Mouse (Mus musculus) limb, embryonic 11.5 days (tissue): ENCODE results near the gene Olfr1396. TPM values are rescaled to one million over a fixed set of nuclear protein-coding genes. Genes with fewer than 3 reads are reported as not detected.

ENCODE experiments used
- ATAC-seq: fragments of 200-750 bp; cut with Nextera tagmentation; 2 replicates; pipeline ENCODE4 v1.8.0; 2017; ENCODE audit warnings: low read depth; ENCODE audit not compliant: insufficient number of reproducible peaks, low FRiP score, low TSS enrichment
- DNase-seq: peaks from one replicate; pipeline ENCODE4 v3.0.0-alpha.2; 2015; ENCODE audit warnings: low spot score
- H3K27ac ChIP-seq: fragments of 300-500 bp; sonication (generic); replicated peaks from 2 replicates; pipeline ENCODE4 v1.5.1; 2014; ENCODE audit warnings: low read depth, mild to moderate bottlenecking, low read length
- H3K27me3 ChIP-seq: fragments of 300-500 bp; sonication (generic); 2 replicates; pipeline ENCODE4 v1.6.1; 2014; ENCODE audit warnings: mild to moderate bottlenecking, low read length, mixed read lengths; ENCODE audit not compliant: control insufficient read depth, insufficient read depth
- H3K36me3 ChIP-seq: fragments of 300-500 bp; sonication (generic); 2 replicates; pipeline ENCODE4 v1.6.1; 2014; ENCODE audit warnings: mild to moderate bottlenecking, low read length, moderate library complexity, mixed read lengths; ENCODE audit not compliant: control insufficient read depth, insufficient read depth
- H3K4me1 ChIP-seq: fragments of 300-500 bp; sonication (generic); 2 replicates; pipeline ENCODE4 v1.6.1; 2014; ENCODE audit warnings: low read length, mixed read lengths; ENCODE audit not compliant: control insufficient read depth, insufficient read depth
- H3K4me2 ChIP-seq: fragments of 300-500 bp; sonication (generic); 2 replicates; pipeline ENCODE4 v1.6.1; 2014; ENCODE audit warnings: low read depth, mild to moderate bottlenecking, moderate library complexity; ENCODE audit not compliant: severe bottlenecking
- H3K4me3 ChIP-seq: fragments of 300-500 bp; sonication (generic); 2 replicates; pipeline ENCODE4 v1.5.1; 2014; ENCODE audit warnings: low read depth, low read length
- H3K9ac ChIP-seq: fragments of 300-500 bp; sonication (generic); 2 replicates; pipeline ENCODE4 v1.6.1; 2014; ENCODE audit warnings: mild to moderate bottlenecking, low read length
- H3K9me3 ChIP-seq: fragments of 300-500 bp; sonication (generic); 2 replicates; pipeline ENCODE4 v1.6.1; 2016; ENCODE audit warnings: low read length; ENCODE audit not compliant: control insufficient read depth
- WGBS: fragments of 180-500 bp; shearing (Covaris S2); extraction: QIAGEN DNeasy Blood & Tissue Kit; methylation state at CpG from one replicate; pipeline ENCODE4 v1.1.7; 2014; 5-methylcytosine and 5-hydroxymethylcytosine counted together
- polyA plus RNA-seq: library from polyadenylated mRNA; unstranded; fragments of >200 nt; fragmentation: Nextera tagmentation; extraction: Ambion mirVana; gene quantifications from 2 replicates; pipeline ENCODE4 v1.2.1, GENCODE M21; 2014

Gene Olfr1396
- polyA plus RNA-seq, 1 experiment from 2014 or later: not detected

GRCm38 (mm10) chr11:49087830-49088616 lies 26.7 kb downstream of the Olfr1396 start:
- no peak overlapping the region for H3K27ac ChIP-seq
- no peaks in the 10 kb centered on the region for H3K9me3 ChIP-seq
- 0 out of 2 replicates have a peak, but pooled peaks cover 3% of the 10 kb centered on the region for H3K4me1 ChIP-seq
- DNase-seq: no peak
- no peak overlapping the region; the same call in 1 of the 2 replicates for H3K4me2 ChIP-seq
- WGBS: 44% methylated on average over 22 of the region's 22 CpGs
- H3K36me3 ChIP-seq: no peaks in the 10 kb centered on the region
- no peaks in the 10 kb centered on the region for H3K27me3 ChIP-seq
- ATAC-seq: no peak
- no peak overlapping the region for H3K4me3 ChIP-seq
- H3K9ac ChIP-seq: no peak overlapping the region

GRCm38 (mm10) chr11:49086858-49087361 lies 27.8 kb downstream of the Olfr1396 start:
- 82% methylated on average over 6 of the region's 6 CpGs for WGBS
- Histone ChIP-seq H3K36me3 (no peaks in the 10 kb centered on the region), H3K4me3 (no peak overlapping the region), H3K4me2 (no peak overlapping the region), H3K9me3 (no peaks in the 10 kb centered on the region), H3K9ac (no peak overlapping the region), H3K4me1 (0 out of 2 replicates have a peak, but pooled peaks cover 3% of the 10 kb centered on the region), H3K27ac (no peak overlapping the region), H3K27me3 (no peaks in the 10 kb centered on the region)
- ATAC-seq (no peak), DNase-seq (no peak)

GRCm38 (mm10) chr11:49084875-49085274 lies 29.8 kb downstream of the Olfr1396 start:
- no peak overlapping the region for H3K4me2 ChIP-seq
- H3K36me3 ChIP-seq: no peaks in the 10 kb centered on the region
- no peak overlapping the region for H3K4me3 ChIP-seq
- ATAC-seq (no peak), DNase-seq (no peak)
- no peaks in the 10 kb centered on the region for H3K27me3 ChIP-seq
- H3K27ac ChIP-seq: no peak overlapping the region
- 54% methylated on average over 3 of the region's 3 CpGs for WGBS
- H3K4me1 ChIP-seq: 0 out of 2 replicates have a peak, but pooled peaks cover 3% of the 10 kb centered on the region
- no peak overlapping the region for H3K9ac ChIP-seq
- H3K9me3 ChIP-seq: no peaks in the 10 kb centered on the region

GRCm38 (mm10) chr11:49084385-49084784 lies 30.3 kb downstream of the Olfr1396 start:
- Histone ChIP-seq H3K4me1 (0 out of 2 replicates have a peak, but pooled peaks cover 3% of the 10 kb centered on the region), H3K4me3 (no peak overlapping the region), H3K9me3 (no peaks in the 10 kb centered on the region), H3K27me3 (no peaks in the 10 kb centered on the region), H3K9ac (no peak overlapping the region), H3K36me3 (no peaks in the 10 kb centered on the region), H3K27ac (no peak overlapping the region), H3K4me2 (no peak overlapping the region)
- WGBS: 79% methylated on average over 1 of the region's 1 CpGs
- ATAC-seq (no peak), DNase-seq (no peak)

- WGBS: 78% methylated on average over 3 of the region's 3 CpGs
- no peak for DNase-seq
These were observed 30.9 kb downstream of the Olfr1396 start for GRCm38 (mm10) chr11:49083808-49084207.

GRCm38 (mm10) chr11:49083146-49083545 lies 31.5 kb downstream of the Olfr1396 start:
- 95% methylated on average over 1 of the region's 1 CpGs for WGBS
- H3K4me2 ChIP-seq: no peak overlapping the region
- no peak overlapping the region for H3K27ac ChIP-seq
- no peaks in the 10 kb centered on the region for H3K36me3 ChIP-seq
- no peak overlapping the region for H3K9ac ChIP-seq
- 0 out of 2 replicates have a peak, but pooled peaks cover under 1% of the 10 kb centered on the region for H3K4me1 ChIP-seq
- DNase-seq: no peak
- no peak for ATAC-seq
- no peaks in the 10 kb centered on the region for H3K27me3 ChIP-seq
- H3K9me3 ChIP-seq: no peaks in the 10 kb centered on the region
- H3K4me3 ChIP-seq: no peak overlapping the region

More at GRCm38 (mm10) chr11:49083808-49084207, 30.9 kb downstream of the Olfr1396 start:
- H3K9me3 ChIP-seq: no peaks in the 10 kb centered on the region
- H3K9ac ChIP-seq: no peak overlapping the region
- no peak overlapping the region for H3K27ac ChIP-seq
- H3K4me1 ChIP-seq: 0 out of 2 replicates have a peak, but pooled peaks cover 3% of the 10 kb centered on the region
- no peaks in the 10 kb centered on the region for H3K36me3 ChIP-seq
- H3K4me3 ChIP-seq: no peak overlapping the region
- ATAC-seq: no peak
- no peaks in the 10 kb centered on the region for H3K27me3 ChIP-seq
- H3K4me2 ChIP-seq: no peak overlapping the region

GRCm38 (mm10) chr11:49081886-49082285 lies 32.8 kb downstream of the Olfr1396 start:
- DNase-seq (no peak), ATAC-seq (no peak)
- H3K4me3 ChIP-seq: no peak overlapping the region
- no peaks in the 10 kb centered on the region for H3K9me3 ChIP-seq
- H3K4me2 ChIP-seq: no peak overlapping the region
- no peak overlapping the region for H3K9ac ChIP-seq
- no peaks in the 10 kb centered on the region for H3K36me3 ChIP-seq
- no peak overlapping the region for H3K27ac ChIP-seq
- no peaks in the 10 kb centered on the region for H3K27me3 ChIP-seq
- H3K4me1 ChIP-seq: no peaks in the 10 kb centered on the region
- 80% methylated on average over 3 of the region's 3 CpGs for WGBS

- Histone ChIP-seq H3K9me3 (no peaks in the 10 kb centered on the region), H3K4me3 (no peak overlapping the region), H3K4me2 (no peak overlapping the region), H3K9ac (no peak overlapping the region), H3K4me1 (no peaks in the 10 kb centered on the region), H3K27ac (no peak overlapping the region), H3K27me3 (no peaks in the 10 kb centered on the region), H3K36me3 (no peaks in the 10 kb centered on the region)
- no peak for ATAC-seq
- no peak for DNase-seq
- WGBS: 86% methylated on average over 4 of the region's 4 CpGs
These were observed 33.3 kb downstream of the Olfr1396 start for GRCm38 (mm10) chr11:49081356-49081755.
